9 mouse cellular contexts compared by ENCODE assay signal in the genomic region with DNA sequence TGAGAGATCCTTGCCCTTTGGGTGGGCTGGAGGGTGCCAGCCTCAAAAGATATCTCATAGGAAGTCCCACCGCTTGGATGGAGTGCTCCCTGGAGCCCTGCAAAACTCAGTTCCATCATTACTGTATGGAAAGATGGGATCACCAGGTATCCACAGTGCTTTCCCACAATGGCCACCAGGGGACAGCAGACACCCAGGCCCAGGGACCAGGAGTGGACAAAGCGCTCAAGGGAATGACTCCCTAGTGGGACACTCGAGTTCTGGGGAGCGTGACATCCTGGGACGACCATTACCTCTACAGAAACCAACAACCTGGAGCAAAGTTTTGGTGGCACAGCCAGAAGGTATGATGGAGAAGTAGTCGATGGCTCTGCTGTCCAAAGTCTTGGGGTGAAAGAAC. TPM values are rescaled to one million over a fixed set of nuclear protein-coding genes. Genes with fewer than 3 reads are reported as not detected.
DNase-seq lines count a peak whose midpoint lies in the region; ATAC-seq and TF ChIP-seq lines count a peak whose summit lies in the region.
"Had no signal": no experiment of that assay in that cellular context is flagged by ENCODE, and none has a peak within 500 bp of the region (broad histone marks: within the 10 kb centered on the region; RNA-seq: fewer than 3 reads in every experiment).

No protein-coding gene starts in this region.

- peak; percentile 90 for TF ChIP-seq CTCF in liver, postnatal 0 days (IDR thresholded peaks at IDR 0.05; ENCODE audit: low read depth)
- TF ChIP-seq CTCF in kidney, adult 2 months (conservative IDR thresholded peaks at IDR 0.05; ENCODE audit: insufficient read depth, insufficient read length, low read depth, low read length): peak; percentile 94

- no peaks in the 10 kb centered on the region for H3K4me1 ChIP-seq in liver, postnatal 0 days (ENCODE audit: insufficient read depth)
- no peaks in the 10 kb centered on the region for H3K4me1 ChIP-seq in liver, embryonic 11.5 days (replicated peaks; ENCODE audit: control insufficient read depth, insufficient read depth, low read length)
- 0 out of 2 replicates have a peak, but pooled peaks cover 2% of the 10 kb centered on the region for H3K4me1 ChIP-seq in kidney, adult 2 months (ENCODE audit: control insufficient read depth, insufficient read depth, low read length)
- H3K4me1 ChIP-seq in neural tube, embryonic 11.5 days (ENCODE audit: control insufficient read depth, insufficient read depth, low read length): no peaks in the 10 kb centered on the region
- H3K4me1 ChIP-seq: lung, embryonic 15.5 days had no signal

- H3K4me2 ChIP-seq in liver, postnatal 0 days (ENCODE audit: low read depth, low read length): no peak overlapping the region
- no peak overlapping the region for H3K4me2 ChIP-seq in liver, embryonic 11.5 days
- H3K4me2 ChIP-seq in neural tube, embryonic 11.5 days (ENCODE audit: low read depth): no peak overlapping the region
- H3K4me2 ChIP-seq: lung, embryonic 15.5 days had no signal

- WGBS in liver, postnatal 0 days (ENCODE audit: insufficient replicate concordance): 30% methylated on average over 6 of the region's 6 CpGs
- WGBS in liver, embryonic 11.5 days: 38% methylated on average over 6 of the region's 6 CpGs
- 27% methylated on average over 6 of the region's 6 CpGs for WGBS in kidney, adult 2 months
- WGBS in neural tube, embryonic 11.5 days: 35% methylated on average over 6 of the region's 6 CpGs

- no peak for ATAC-seq in liver, postnatal 0 days
- no peak for ATAC-seq in liver, embryonic 11.5 days (replicated peaks; ENCODE audit: low FRiP score)
- no peak for ATAC-seq in neural tube, embryonic 11.5 days (ENCODE audit: insufficient read depth, low FRiP score, low TSS enrichment)

- H3K4me3 ChIP-seq in liver, postnatal 0 days (ENCODE audit: low read depth, low read length): no peak overlapping the region
- no peak overlapping the region for H3K4me3 ChIP-seq in liver, embryonic 11.5 days (ENCODE audit: low read depth, low read length)
- H3K4me3 ChIP-seq in kidney, adult 2 months (ENCODE audit: insufficient read depth, low read depth, low read length): no peak overlapping the region
- H3K4me3 ChIP-seq in neural tube, embryonic 11.5 days (ENCODE audit: low read depth, low read length): no peak overlapping the region
- H3K4me3 ChIP-seq: lung, embryonic 15.5 days had no signal

- peak; percentile 50 to 54 for DNase-seq in adrenal gland, adult 18-20 months (ENCODE audit: low spot score in 2 of 2)
- DNase-seq in adrenal gland, adult 8-10 months: no peak
- DNase-seq in liver, postnatal 0 days: peak; percentile 49
- DNase-seq in liver, embryonic 11.5 days (ENCODE audit: low spot score): no peak
- peak; percentile 67 for DNase-seq in cerebellum, postnatal 10 days
- peak; percentile 81 for DNase-seq in kidney, adult 2 months
- DNase-seq in neural tube, embryonic 11.5 days (ENCODE audit: low spot score): peak; percentile 58
- no peak for DNase-seq in spleen, postnatal 36 days (ENCODE audit: low spot score in 2 of 2)

- TF ChIP-seq POLR2A in kidney, adult 2 months (IDR thresholded peaks at IDR 0.05; ENCODE audit: low read depth, low read length): no peak

- no peak overlapping the region for H3K9ac ChIP-seq in liver, postnatal 0 days (replicated peaks)
- H3K9ac ChIP-seq in liver, embryonic 11.5 days (ENCODE audit: low read depth, low read length): no peak overlapping the region
- no peak overlapping the region for H3K9ac ChIP-seq in neural tube, embryonic 11.5 days (ENCODE audit: low read length)
- H3K9ac ChIP-seq: lung, embryonic 15.5 days had no signal

- no peak for TF ChIP-seq EP300 in liver, postnatal 0 days (IDR thresholded peaks at IDR 0.05; ENCODE audit: low read depth)

- no peaks in the 10 kb centered on the region for H3K36me3 ChIP-seq in liver, postnatal 0 days (replicated peaks; ENCODE audit: insufficient read depth, low read length)
- H3K36me3 ChIP-seq in liver, embryonic 11.5 days (ENCODE audit: control insufficient read depth, insufficient read depth, low read length): no peaks in the 10 kb centered on the region
- H3K36me3 ChIP-seq in kidney, adult 2 months (ENCODE audit: control insufficient read depth, insufficient read depth, low read length): no peaks in the 10 kb centered on the region
- H3K36me3 ChIP-seq in neural tube, embryonic 11.5 days (ENCODE audit: control insufficient read depth, insufficient read depth, low read length): no peaks in the 10 kb centered on the region
- H3K36me3 ChIP-seq: lung, embryonic 15.5 days had no signal

- no peak overlapping the region for H3K27ac ChIP-seq in liver, postnatal 0 days (ENCODE audit: low read depth)
- H3K27ac ChIP-seq in liver, embryonic 11.5 days (ENCODE audit: low read depth, low read length): no peak overlapping the region
- no peak overlapping the region for H3K27ac ChIP-seq in kidney, adult 2 months (ENCODE audit: insufficient read depth, low read depth, low read length)
- no peak overlapping the region for H3K27ac ChIP-seq in neural tube, embryonic 11.5 days (ENCODE audit: low read depth, low read length)
- H3K27ac ChIP-seq: lung, embryonic 15.5 days had no signal

- no peaks in the 10 kb centered on the region for H3K9me3 ChIP-seq in liver, postnatal 0 days (ENCODE audit: low read length)
- no peaks in the 10 kb centered on the region for H3K9me3 ChIP-seq in liver, embryonic 11.5 days (ENCODE audit: control insufficient read depth, low read length)
- H3K9me3 ChIP-seq in neural tube, embryonic 11.5 days (ENCODE audit: control insufficient read depth, low read length): no peaks in the 10 kb centered on the region
- H3K9me3 ChIP-seq: lung, embryonic 15.5 days had no signal

- H3K27me3 ChIP-seq in liver, postnatal 0 days (ENCODE audit: insufficient read depth, low read length): 0 out of 2 replicates have a peak, but pooled peaks cover 6% of the 10 kb centered on the region
- peaks cover 24% of the 10 kb centered on the region; the same call in 1 of the 2 replicates for H3K27me3 ChIP-seq in liver, embryonic 11.5 days (replicated peaks; ENCODE audit: control insufficient read depth, insufficient read depth, low read length)
- H3K27me3 ChIP-seq in kidney, adult 2 months (replicated peaks; ENCODE audit: control insufficient read depth, insufficient read depth, low read length): no peaks in the 10 kb centered on the region
- H3K27me3 ChIP-seq in neural tube, embryonic 11.5 days (ENCODE audit: control insufficient read depth, insufficient read depth, low read length): no peaks in the 10 kb centered on the region; the same call in 1 of the 2 replicates

RNA-seq across cellular contexts. Expression of gene Cfap65, which starts 8.7 kb away (rescaled TPM):
- not detected for total RNA-seq in adrenal gland, adult 18-20 months (2021)
- total RNA-seq in adrenal gland, adult 8-10 months (2022): under 1 TPM in 1 of 4 experiments, not detected in 3; 0.03 TPM
- not detected in 2 replicates for polyA plus RNA-seq in liver, postnatal 0 days (2015; fragmentation: Nextera tagmentation; extraction: Ambion mirVana)
- not detected in 2 replicates for polyA plus RNA-seq in liver, embryonic 11.5 days (2014; fragmentation: Nextera tagmentation; extraction: Ambion mirVana)
- polyA plus RNA-seq in kidney, adult 2 months (2012; rRNA removed): 1.6 and 2.4 TPM in 2 replicates
- polyA plus RNA-seq in neural tube, embryonic 11.5 days (2014; fragmentation: Nextera tagmentation; extraction: Ambion mirVana): 0.08 TPM in 1 of 2 replicates, not detected in the other

RNA-seq across cellular contexts. Expression of gene Ihh, which starts 24.8 kb away (rescaled TPM):
- total RNA-seq in adrenal gland, adult 18-20 months (2021): under 1 TPM; 0.13 to 0.20 TPM
- total RNA-seq in adrenal gland, adult 8-10 months (2022): under 1 TPM in 3 of 4 experiments, not detected in 1; 0.16 to 0.20 (median 0.18) TPM
- 1.1 TPM in 2 replicates for polyA plus RNA-seq in liver, postnatal 0 days (2015; fragmentation: Nextera tagmentation; extraction: Ambion mirVana)
- 2.2 and 2.7 TPM in 2 replicates for polyA plus RNA-seq in liver, embryonic 11.5 days (2014; fragmentation: Nextera tagmentation; extraction: Ambion mirVana)
- polyA plus RNA-seq in kidney, adult 2 months (2012; rRNA removed): 30.3 and 43.5 TPM in 2 replicates
- not detected in 2 replicates for polyA plus RNA-seq in neural tube, embryonic 11.5 days (2014; fragmentation: Nextera tagmentation; extraction: Ambion mirVana)

RNA-seq across cellular contexts. Expression of gene Cryba2, which starts 33.8 kb away (rescaled TPM):
- total RNA-seq in adrenal gland, adult 18-20 months (2021): under 1 TPM; 0.58 to 0.76 TPM
- 1 to 10 TPM in 3 of 4 experiments, under 1 TPM in 1; 0.56 to 2.1 (median 1.4) TPM for total RNA-seq in adrenal gland, adult 8-10 months (2022)
- not detected in 2 replicates for polyA plus RNA-seq in liver, postnatal 0 days (2015; fragmentation: Nextera tagmentation; extraction: Ambion mirVana)
- polyA plus RNA-seq in liver, embryonic 11.5 days (2014; fragmentation: Nextera tagmentation; extraction: Ambion mirVana): not detected in 2 replicates
- polyA plus RNA-seq in kidney, adult 2 months (2012; rRNA removed): not detected in 2 replicates
- polyA plus RNA-seq in neural tube, embryonic 11.5 days (2014; fragmentation: Nextera tagmentation; extraction: Ambion mirVana): not detected in 2 replicates
- polyA plus RNA-seq: lung, embryonic 15.5 days had no signal

RNA-seq across cellular contexts. Expression of gene Fev, which starts 41.5 kb away (rescaled TPM):
- total RNA-seq in adrenal gland, adult 18-20 months (2021): 1 to 10 TPM in 1 of 2 experiments, under 1 TPM in 1; 0.96 to 1.2 TPM
- 1 to 10 TPM in 3 of 4 experiments, under 1 TPM in 1; 0.93 to 6.3 (median 2.8) TPM for total RNA-seq in adrenal gland, adult 8-10 months (2022)
- polyA plus RNA-seq in liver, postnatal 0 days (2015; fragmentation: Nextera tagmentation; extraction: Ambion mirVana): 0.19 and 0.20 TPM in 2 replicates
- 0.23 and 0.31 TPM in 2 replicates for polyA plus RNA-seq in liver, embryonic 11.5 days (2014; fragmentation: Nextera tagmentation; extraction: Ambion mirVana)
- polyA plus RNA-seq in kidney, adult 2 months (2012; rRNA removed): not detected in 2 replicates
- polyA plus RNA-seq in neural tube, embryonic 11.5 days (2014; fragmentation: Nextera tagmentation; extraction: Ambion mirVana): 0.20 TPM in 1 of 2 replicates, not detected in the other
- polyA plus RNA-seq: lung, embryonic 15.5 days had no signal

Comparison
In these comparisons a context has a peak if more than half of its experiments do, and no peak if none do; other contexts are left out.
1. DNase-seq: peak in adrenal gland, adult 18-20 months (2 of 2), liver, postnatal 0 days (single experiment), cerebellum, postnatal 10 days (2 of 2), kidney, adult 2 months (single experiment) and neural tube, embryonic 11.5 days (single experiment); none in adrenal gland, adult 8-10 months (single experiment), liver, embryonic 11.5 days (single experiment) and spleen, postnatal 36 days (0 of 2).